Mouse (Mus musculus) cortical plate, adult 2 months (tissue): ENCODE measurements around the gene Cd160.

Source experiments
- CTCF ChIP-seq: fragments of 200-500 bp; IDR thresholded peaks from 2 replicates; pipeline ENCODE4 v1.5.1; 2011; ENCODE audit warnings: mild to moderate bottlenecking, control low read depth, low read length; ENCODE audit not compliant: insufficient read depth; ENCODE audit errors: extremely low read depth
- POLR2A ChIP-seq: fragments of 200-500 bp; IDR thresholded peaks from 2 replicates; pipeline ENCODE4 v1.6.1; 2011; ENCODE audit warnings: mild to moderate bottlenecking, low read length, control low read depth; ENCODE audit not compliant: insufficient read depth; ENCODE audit errors: extremely low read depth

DNA sequence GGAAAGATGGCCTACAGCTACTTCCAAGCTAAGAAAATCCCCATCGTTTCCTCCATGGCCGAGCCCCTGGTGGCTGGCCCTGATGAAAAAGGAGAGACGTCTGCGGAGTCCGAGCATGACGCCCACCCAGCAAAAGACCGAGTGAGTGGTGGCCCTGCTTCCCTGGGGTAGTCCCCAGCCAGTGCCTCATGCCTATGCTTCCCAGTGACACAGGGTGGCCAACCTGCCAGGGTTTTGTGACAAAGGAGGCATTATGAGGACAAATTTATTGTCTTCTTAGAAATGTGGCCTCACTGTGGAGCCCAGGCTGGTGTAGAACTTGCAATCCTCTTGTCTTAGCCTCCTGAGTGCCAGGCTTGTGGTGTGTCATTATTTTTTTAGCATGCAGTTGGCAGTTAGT is 39.9 kb upstream of the Cd160 start:
- TF ChIP-seq POLR2A (no peak), CTCF (no peak)
